Mouse (Mus musculus): Measurements from ENCODE around the gene 9930022D16Rik. TPM values are rescaled to one million over a fixed set of nuclear protein-coding genes. Genes with fewer than 3 reads are reported as not detected.

9930022D16Rik gene
- total and polyA plus RNA-seq, 3 experiments, result 0.04 TPM; not detected in 2

GRCm38 (mm10) chr11:109422263-109422662 lies 8.5 kb downstream of the 9930022D16Rik start (continued):
- peak; percentile 34 to 53 (median 40) for TF ChIP-seq CTCF (IDR thresholded peaks at IDR 0.05 in 2 of 3, conservative IDR thresholded peaks at IDR 0.05 in 1 of 3; ENCODE audit: control insufficient read depth in 1 of 3, insufficient read depth in 1 of 3, low read depth in 2 of 3, low read length in 3 of 3, poor library complexity in 1 of 3, severe bottlenecking in 1 of 3)
- TF ChIP-seq E2F4 (IDR thresholded peaks at IDR 0.05; ENCODE audit: borderline replicate concordance, low read depth, low read length), result no peak

- Histone ChIP-seq H3K36me3 (ENCODE audit: control insufficient read depth in 1 of 2, insufficient read depth in 2 of 2, low read length in 2 of 2) (peaks cover 2 to 10% of the 10 kb centered on the region in 2 experiments; a peak in 3 of 4 replicates), H3K4me3 (ENCODE audit: control insufficient read depth in 1 of 2, insufficient read depth in 1 of 2, low read depth in 2 of 2, low read length in 2 of 2) (no peak overlapping the region), H3K9ac (ENCODE audit: control insufficient read depth, low read depth, low read length, poor library complexity, severe bottlenecking) (no peak overlapping the region), H3K9me3 (replicated peaks; ENCODE audit: insufficient read depth, low read length) (no peaks in the 10 kb centered on the region), H3K27ac (ENCODE audit: control insufficient read depth, low read depth, low read length) (no peak overlapping the region), H3K79me2 (ENCODE audit: control insufficient read depth, insufficient read depth, low read length, poor library complexity) (peaks cover 5% of the 10 kb centered on the region; the same call in 1 of the 2 replicates), H3K4me1 (ENCODE audit: control insufficient read depth in 1 of 2, insufficient read depth in 2 of 2, low read length in 2 of 2) (peaks cover 8 to 18% of the 10 kb centered on the region in 2 experiments), H3K27me3 (ENCODE audit: control insufficient read depth in 1 of 2, insufficient read depth in 2 of 2, low read length in 2 of 2) (no peaks in the 10 kb centered on the region)
- TF ChIP-seq GABPA (IDR thresholded peaks at IDR 0.05; ENCODE audit: low read depth, low read length) (no peak), E2F4 (IDR thresholded peaks at IDR 0.05; ENCODE audit: borderline replicate concordance, low read depth, low read length) (no peak), ELF1 (IDR thresholded peaks at IDR 0.05; ENCODE audit: low read depth, low read length) (no peak), CHD1 (IDR thresholded peaks at IDR 0.05; ENCODE audit: low read depth, low read length) (no peak), GATA1 (IDR thresholded peaks at IDR 0.05; ENCODE audit: low read depth, low read length) (no peak), MAX (IDR thresholded peaks at IDR 0.05; ENCODE audit: low read length) (no peak), UBTF (IDR thresholded peaks at IDR 0.05; ENCODE audit: borderline replicate concordance, insufficient read depth, low read depth, low read length) (no peak), ZKSCAN1 (IDR thresholded peaks at IDR 0.05; ENCODE audit: low read depth, low read length) (no peak), RAD21 (IDR thresholded peaks at IDR 0.05; ENCODE audit: low read depth, low read length) (no peak), KAT2A (conservative IDR thresholded peaks at IDR 0.05; ENCODE audit: low read depth, low read length) (no peak), CHD2 (IDR thresholded peaks at IDR 0.05; ENCODE audit: low read length) (no peak)
- DNase-seq (ENCODE audit: low read depth, low spot score), result no peak
Observed at GRCm38 (mm10) chr11:109423294-109423693, 9.6 kb downstream of the 9930022D16Rik start.

GRCm38 (mm10) chr11:109425392-109426271 lies 11.9 kb downstream of the 9930022D16Rik start, which contains the start of gene Amz2:
Gene Amz2 (plus strand): TSS chr11:109425946.
- Histone ChIP-seq H3K27ac (ENCODE audit: control insufficient read depth, low read depth, low read length) (peak within 1 kb of the TSS; percentile 84), H3K79me2 (ENCODE audit: control insufficient read depth, insufficient read depth, low read length, poor library complexity) (peaks cover 5% of the 10 kb centered on the region; the same call in 1 of the 2 replicates), H3K9ac (ENCODE audit: control insufficient read depth, low read depth, low read length, poor library complexity, severe bottlenecking) (peak within 1 kb of the TSS; percentile 72), H3K36me3 (ENCODE audit: control insufficient read depth in 1 of 2, insufficient read depth in 2 of 2, low read length in 2 of 2) (peaks cover 5 to 9% of the 10 kb centered on the region in 2 experiments), H3K4me3 (ENCODE audit: control insufficient read depth in 1 of 2, insufficient read depth in 1 of 2, low read depth in 2 of 2, low read length in 2 of 2) (peak within 1 kb of the TSS; percentile 82 to 89), H3K4me1 (ENCODE audit: control insufficient read depth in 1 of 2, insufficient read depth in 2 of 2, low read length in 2 of 2) (peaks cover 4 to 15% of the 10 kb centered on the region in 2 experiments), H3K9me3 (replicated peaks; ENCODE audit: insufficient read depth, low read length) (no peaks in the 10 kb centered on the region), H3K27me3 (ENCODE audit: control insufficient read depth in 1 of 2, insufficient read depth in 2 of 2, low read length in 2 of 2) (no peaks in the 10 kb centered on the region)
- DNase-seq (ENCODE audit: low read depth, low spot score), result peak; percentile 100
- TF ChIP-seq ZNF384 (IDR thresholded peaks at IDR 0.05; ENCODE audit: low read depth, low read length) (no peak), MEF2A (IDR thresholded peaks at IDR 0.05; ENCODE audit: extremely low read depth, insufficient replicate concordance, low read depth, low read length, poor library complexity, severe bottlenecking) (no peak), UBTF (IDR thresholded peaks at IDR 0.05; ENCODE audit: borderline replicate concordance, insufficient read depth, low read depth, low read length) (no peak), NELFE (IDR thresholded peaks at IDR 0.05; ENCODE audit: low read depth, low read length) (peak; percentile 67), TAL1 (IDR thresholded peaks at IDR 0.05; ENCODE audit: low read length) (no peak), RAD21 (IDR thresholded peaks at IDR 0.05; ENCODE audit: low read depth, low read length) (peak; percentile 85), JUND (IDR thresholded peaks at IDR 0.05; ENCODE audit: low read depth, low read length) (no peak), MYC (IDR thresholded peaks at IDR 0.05; ENCODE audit: low read depth, low read length) (peak; percentile 53), MAX (IDR thresholded peaks at IDR 0.05; ENCODE audit: low read length) (peak; percentile 54), SIN3A (IDR thresholded peaks at IDR 0.05; ENCODE audit: low read length) (no peak; the same call in 1 of the 2 replicates), ZKSCAN1 (IDR thresholded peaks at IDR 0.05; ENCODE audit: low read depth, low read length) (no peak), ELF1 (IDR thresholded peaks at IDR 0.05; ENCODE audit: low read depth, low read length) (peak; percentile 61), MYB (IDR thresholded peaks at IDR 0.05; ENCODE audit: low read depth, low read length) (peak; percentile 75), CHD2 (IDR thresholded peaks at IDR 0.05; ENCODE audit: low read length) (no peak), HCFC1 (IDR thresholded peaks at IDR 0.05; ENCODE audit: low read depth, low read length) (peak; percentile 91), ZMIZ1 (IDR thresholded peaks at IDR 0.05; ENCODE audit: low read depth, low read length) (peak; percentile 69; the same call in 1 of the 2 replicates), GABPA (IDR thresholded peaks at IDR 0.05; ENCODE audit: low read depth, low read length) (no peak), BHLHE40 (IDR thresholded peaks at IDR 0.05; ENCODE audit: borderline replicate concordance, low read depth, low read length) (0 out of 2 replicates have a peak, but pooled peaks have one; percentile 23), KAT2A (conservative IDR thresholded peaks at IDR 0.05; ENCODE audit: low read depth, low read length) (peak; percentile 52; the same call in 1 of the 2 replicates), RCOR1 (IDR thresholded peaks at IDR 0.05; ENCODE audit: low read depth, low read length) (0 out of 2 replicates have a peak, but pooled peaks have one; percentile 31), USF1 (IDR thresholded peaks at IDR 0.05; ENCODE audit: low read depth, low read length) (peak; percentile 49)

Measured in MEL (cell line).